Comparison of ENCODE assay signal across 22 mouse cellular contexts in the genomic region with DNA sequence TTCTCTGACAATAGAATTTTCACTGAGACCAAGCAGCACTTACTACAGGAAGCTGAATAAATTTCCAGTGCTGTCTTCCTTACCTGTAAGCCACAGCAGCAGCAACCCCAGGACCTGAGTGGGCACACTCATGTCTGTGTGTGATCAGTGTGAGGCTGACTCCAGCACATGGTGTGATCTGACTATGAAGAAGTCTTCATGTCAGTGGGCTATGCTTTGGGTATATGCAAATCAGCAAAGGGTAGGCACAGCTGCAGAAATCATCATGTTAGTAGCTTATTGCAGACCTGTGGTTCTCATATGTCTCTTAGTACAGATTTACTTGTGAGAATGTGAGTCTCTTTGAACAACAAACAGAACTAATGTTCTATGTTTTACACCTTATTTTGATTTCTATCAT.
"Had no signal": no experiment of that assay in that cellular context is flagged by ENCODE, and none has a peak within 500 bp of the region (broad histone marks: within the 10 kb centered on the region; RNA-seq: fewer than 3 reads in every experiment).

No protein-coding gene starts in this region.

- H3K4me2 ChIP-seq: liver, embryonic 13.5 days; liver, embryonic 15.5 days; lung, embryonic 15.5 days; midbrain, embryonic 11.5 days; midbrain, embryonic 13.5 days; midbrain, embryonic 15.5 days; neural tube, embryonic 12.5 days; stomach, embryonic 15.5 days had no signal

- H3K9ac ChIP-seq: liver, embryonic 13.5 days; liver, embryonic 15.5 days; liver, postnatal 0 days; lung, embryonic 15.5 days; midbrain, embryonic 13.5 days; midbrain, embryonic 15.5 days; neural tube, embryonic 12.5 days; stomach, embryonic 15.5 days had no signal

- H3K27ac ChIP-seq: liver, embryonic 13.5 days; liver, embryonic 15.5 days; lung, embryonic 15.5 days; macrophage; midbrain, embryonic 13.5 days; midbrain, embryonic 15.5 days; neural tube, embryonic 12.5 days; stomach, embryonic 15.5 days; stomach, postnatal 0 days had no signal

- H3K36me3 ChIP-seq: liver, embryonic 13.5 days; liver, embryonic 15.5 days; lung, embryonic 15.5 days; midbrain, embryonic 13.5 days; midbrain, embryonic 15.5 days; neural tube, embryonic 12.5 days; stomach, embryonic 15.5 days had no signal

- DNase-seq: liver, embryonic 13.5 days; liver, postnatal 0 days; lung, adult 2 months; lung, postnatal 14 days; lung, postnatal 36 days; retina, postnatal 1 day; right cerebral cortex, postnatal 25 days; right cerebral cortex, postnatal 4 days; thymus, adult 2 months; thymus, postnatal 25 days; thymus, postnatal 4 days had no signal

- ATAC-seq: liver, postnatal 0 days; lung, postnatal 0 days; midbrain, embryonic 13.5 days; midbrain, embryonic 15.5 days had no signal

- H3K4me1 ChIP-seq: liver, embryonic 13.5 days; liver, embryonic 15.5 days; lung, embryonic 15.5 days; megakaryocyte, embryonic 14.5 days; midbrain, embryonic 13.5 days; midbrain, embryonic 15.5 days; neural tube, embryonic 12.5 days; stomach, embryonic 15.5 days had no signal

- H3K9me3 ChIP-seq: liver, embryonic 13.5 days; liver, embryonic 15.5 days; lung, embryonic 15.5 days; megakaryocyte, embryonic 14.5 days; midbrain, embryonic 13.5 days; midbrain, embryonic 15.5 days; neural tube, embryonic 12.5 days; stomach, embryonic 15.5 days had no signal

- H3K27me3 ChIP-seq: liver, embryonic 13.5 days; liver, embryonic 15.5 days; lung, embryonic 15.5 days; megakaryocyte, embryonic 14.5 days; midbrain, embryonic 13.5 days; midbrain, embryonic 15.5 days; neural tube, embryonic 12.5 days; stomach, embryonic 15.5 days had no signal

- H3K4me3 ChIP-seq: liver, embryonic 13.5 days; liver, embryonic 15.5 days; lung, embryonic 15.5 days; megakaryocyte, embryonic 14.5 days; midbrain, embryonic 13.5 days; midbrain, embryonic 15.5 days; neural tube, embryonic 12.5 days; stomach, embryonic 15.5 days had no signal
